Mouse (Mus musculus): ENCODE data around the gene Cdon.

The Cdon gene

GRCm38 (mm10) chr9:35491109-35491866 is 70.4 kb downstream of the Cdon start:
- no peak for ATAC-seq (ENCODE audit: insufficient number of reproducible peaks, low FRiP score, low TSS enrichment)

- ATAC-seq (ENCODE audit: insufficient number of reproducible peaks, low FRiP score, low TSS enrichment): no peak
Measured at GRCm38 (mm10) chr9:35493033-35493732, 72.3 kb downstream of the Cdon start.

GRCm38 (mm10) chr9:35493733-35494092 is 72.8 kb downstream of the Cdon start:
- ATAC-seq (ENCODE audit: insufficient number of reproducible peaks, low FRiP score, low TSS enrichment): no peak

GRCm38 (mm10) chr9:35494937-35495336 is 74.0 kb downstream of the Cdon start:
- no peak for ATAC-seq (ENCODE audit: insufficient number of reproducible peaks, low FRiP score, low TSS enrichment)

- no peak for ATAC-seq (ENCODE audit: insufficient number of reproducible peaks, low FRiP score, low TSS enrichment)
Measured at GRCm38 (mm10) chr9:35495471-35495870, 74.5 kb downstream of the Cdon start.

- no peak for ATAC-seq (ENCODE audit: insufficient number of reproducible peaks, low FRiP score, low TSS enrichment)
Measured at GRCm38 (mm10) chr9:35499946-35500345, 79.0 kb downstream of the Cdon start.

GRCm38 (mm10) chr9:35502361-35503000 is 81.6 kb downstream of the Cdon start:
- no peak for ATAC-seq (ENCODE audit: insufficient number of reproducible peaks, low FRiP score, low TSS enrichment)

- no peak for ATAC-seq (ENCODE audit: insufficient number of reproducible peaks, low FRiP score, low TSS enrichment)
Measured at GRCm38 (mm10) chr9:35508234-35508633, 87.3 kb downstream of the Cdon start.

GRCm38 (mm10) chr9:35513900-35514299 is 93.0 kb downstream of the Cdon start:
- no peak for ATAC-seq (ENCODE audit: insufficient number of reproducible peaks, low FRiP score, low TSS enrichment)

GRCm38 (mm10) chr9:35516182-35516581 is 95.3 kb downstream of the Cdon start:
- ATAC-seq (ENCODE audit: insufficient number of reproducible peaks, low FRiP score, low TSS enrichment): no peak

GRCm38 (mm10) chr9:35516711-35517110 is 95.8 kb downstream of the Cdon start:
- ATAC-seq (ENCODE audit: insufficient number of reproducible peaks, low FRiP score, low TSS enrichment): no peak

GRCm38 (mm10) chr9:35518169-35518568 is 97.2 kb downstream of the Cdon start, which contains the start of gene Gm1113:
Gm1113 (minus strand) TSS chr9:35518269.
- no peak for ATAC-seq (ENCODE audit: insufficient number of reproducible peaks, low FRiP score, low TSS enrichment)

GRCm38 (mm10) chr9:35520631-35521348 is 99.9 kb downstream of the Cdon start:
- ATAC-seq (ENCODE audit: insufficient number of reproducible peaks, low FRiP score, low TSS enrichment): no peak

- no peak for ATAC-seq (ENCODE audit: insufficient number of reproducible peaks, low FRiP score, low TSS enrichment)
Measured at GRCm38 (mm10) chr9:35522241-35522640, 101.3 kb downstream of the Cdon start.

GRCm38 (mm10) chr9:35522821-35523515 is 102.0 kb downstream of the Cdon start:
- ATAC-seq (ENCODE audit: insufficient number of reproducible peaks, low FRiP score, low TSS enrichment): no peak

- peak; percentile 70; the same call in 1 of the 2 replicates for ATAC-seq (ENCODE audit: insufficient number of reproducible peaks, low FRiP score, low TSS enrichment)
Measured at GRCm38 (mm10) chr9:35523541-35523940, 102.6 kb downstream of the Cdon start.

- ATAC-seq (ENCODE audit: insufficient number of reproducible peaks, low FRiP score, low TSS enrichment): peak; percentile 79
Measured at GRCm38 (mm10) chr9:35523941-35524411, 103.0 kb downstream of the Cdon start.

- no peak for ATAC-seq (ENCODE audit: insufficient number of reproducible peaks, low FRiP score, low TSS enrichment)
Measured at GRCm38 (mm10) chr9:35529141-35529540, 108.2 kb downstream of the Cdon start.

GRCm38 (mm10) chr9:35529796-35530195 is 108.9 kb downstream of the Cdon start:
- no peak for ATAC-seq (ENCODE audit: insufficient number of reproducible peaks, low FRiP score, low TSS enrichment)

GRCm38 (mm10) chr9:35533266-35533665 is 112.3 kb downstream of the Cdon start:
- ATAC-seq (ENCODE audit: insufficient number of reproducible peaks, low FRiP score, low TSS enrichment): no peak

All from cerebellum, adult (tissue).